Mouse (Mus musculus): ENCODE results near the gene Gcdh. TPM values are rescaled to one million over a fixed set of nuclear protein-coding genes. Genes with fewer than 3 reads are reported as not detected.
"Not testable (repeated sequence)": the region's sequence is repeated elsewhere in the genome, so short reads cannot be mapped to it uniquely, and the experiment has no call there.

The Gcdh gene
- polyA plus RNA-seq, 1 experiment from 2014 or later = 27.3 TPM

GRCm38 (mm10) chr8:84907979-84908378 lies 14.3 kb upstream of the Gcdh start:
- not testable (repeated sequence) for H3K4me1 ChIP-seq (ENCODE audit: control insufficient read depth, insufficient read depth, low read length); H3K27ac ChIP-seq (replicated peaks; ENCODE audit: low read depth, low read length); H3K36me3 ChIP-seq (ENCODE audit: control insufficient read depth, insufficient read depth, low read length); H3K9me3 ChIP-seq (ENCODE audit: control insufficient read depth, low read length); DNase-seq (ENCODE audit: low spot score); ATAC-seq (ENCODE audit: low read depth)
- H3K9ac ChIP-seq (ENCODE audit: low read depth, low read length) = peak overlapping the region; percentile 38; the same call in 1 of the 2 replicates
- peaks cover 26% of the 10 kb centered on the region for H3K27me3 ChIP-seq (replicated peaks; ENCODE audit: control insufficient read depth, insufficient read depth, low read length)
- 23% methylated on average over 6 of the region's 7 CpGs for WGBS
- peak overlapping the region; percentile 59 for H3K4me3 ChIP-seq (ENCODE audit: low read depth, low read length)
- peak overlapping the region; percentile 85 for H3K4me2 ChIP-seq (ENCODE audit: low read depth, low read length)

GRCm38 (mm10) chr8:84907493-84907892 lies 13.8 kb upstream of the Gcdh start:
- no peaks in the 10 kb centered on the region for H3K9me3 ChIP-seq (ENCODE audit: control insufficient read depth, low read length)
- H3K4me2 ChIP-seq (ENCODE audit: low read depth, low read length) = no peak overlapping the region
- peaks cover 21% of the 10 kb centered on the region for H3K27me3 ChIP-seq (replicated peaks; ENCODE audit: control insufficient read depth, insufficient read depth, low read length)
- H3K27ac ChIP-seq (replicated peaks; ENCODE audit: low read depth, low read length) = no peak overlapping the region
- peaks cover 9% of the 10 kb centered on the region; the same call in 1 of the 2 replicates for H3K4me1 ChIP-seq (ENCODE audit: control insufficient read depth, insufficient read depth, low read length)
- DNase-seq (ENCODE audit: low spot score) (no peak), ATAC-seq (ENCODE audit: low read depth) (no peak)
- WGBS = 72% methylated on average over 8 of the region's 8 CpGs
- H3K36me3 ChIP-seq (ENCODE audit: control insufficient read depth, insufficient read depth, low read length) = no peaks in the 10 kb centered on the region
- H3K9ac ChIP-seq (ENCODE audit: low read depth, low read length) = no peak overlapping the region
- H3K4me3 ChIP-seq (ENCODE audit: low read depth, low read length) = no peak overlapping the region

- no peak for ATAC-seq (ENCODE audit: low read depth)
- Histone ChIP-seq H3K4me2 (ENCODE audit: low read depth, low read length) (no peak overlapping the region), H3K27ac (replicated peaks; ENCODE audit: low read depth, low read length) (no peak overlapping the region), H3K27me3 (replicated peaks; ENCODE audit: control insufficient read depth, insufficient read depth, low read length) (peaks cover 16% of the 10 kb centered on the region), H3K36me3 (ENCODE audit: control insufficient read depth, insufficient read depth, low read length) (no peaks in the 10 kb centered on the region), H3K4me1 (ENCODE audit: control insufficient read depth, insufficient read depth, low read length) (peaks cover 9% of the 10 kb centered on the region; the same call in 1 of the 2 replicates), H3K4me3 (ENCODE audit: low read depth, low read length) (no peak overlapping the region), H3K9ac (ENCODE audit: low read depth, low read length) (no peak overlapping the region), H3K9me3 (ENCODE audit: control insufficient read depth, low read length) (no peaks in the 10 kb centered on the region)
- WGBS = 91% methylated on average over 9 of the region's 9 CpGs
- DNase-seq (ENCODE audit: low spot score) = no peak
Measured at GRCm38 (mm10) chr8:84907037-84907436, 13.3 kb upstream of the Gcdh start.

GRCm38 (mm10) chr8:84904351-84904750 lies 10.6 kb upstream of the Gcdh start:
- Histone ChIP-seq H3K27me3 (replicated peaks; ENCODE audit: control insufficient read depth, insufficient read depth, low read length) (0 out of 2 replicates have a peak, but pooled peaks cover under 1% of the 10 kb centered on the region), H3K4me3 (ENCODE audit: low read depth, low read length) (no peak overlapping the region), H3K9ac (ENCODE audit: low read depth, low read length) (no peak overlapping the region), H3K9me3 (ENCODE audit: control insufficient read depth, low read length) (no peaks in the 10 kb centered on the region), H3K4me2 (ENCODE audit: low read depth, low read length) (no peak overlapping the region), H3K27ac (replicated peaks; ENCODE audit: low read depth, low read length) (no peak overlapping the region), H3K4me1 (ENCODE audit: control insufficient read depth, insufficient read depth, low read length) (peaks cover 5% of the 10 kb centered on the region; the same call in 1 of the 2 replicates), H3K36me3 (ENCODE audit: control insufficient read depth, insufficient read depth, low read length) (no peaks in the 10 kb centered on the region)
- ATAC-seq (ENCODE audit: low read depth) = no peak
- no peak for DNase-seq (ENCODE audit: low spot score)
- WGBS = 87% methylated on average over 7 of the region's 7 CpGs

GRCm38 (mm10) chr8:84902920-84903661 lies 9.4 kb upstream of the Gcdh start:
- Histone ChIP-seq H3K27me3 (replicated peaks; ENCODE audit: control insufficient read depth, insufficient read depth, low read length) (no peaks in the 10 kb centered on the region), H3K4me3 (ENCODE audit: low read depth, low read length) (peak overlapping the region; percentile 60), H3K36me3 (ENCODE audit: control insufficient read depth, insufficient read depth, low read length) (no peaks in the 10 kb centered on the region), H3K9me3 (ENCODE audit: control insufficient read depth, low read length) (no peaks in the 10 kb centered on the region), H3K4me2 (ENCODE audit: low read depth, low read length) (peak overlapping the region; percentile 94), H3K27ac (replicated peaks; ENCODE audit: low read depth, low read length) (peak overlapping the region; percentile 59; the same call in 1 of the 2 replicates), H3K9ac (ENCODE audit: low read depth, low read length) (peak overlapping the region; percentile 77), H3K4me1 (ENCODE audit: control insufficient read depth, insufficient read depth, low read length) (no peaks in the 10 kb centered on the region)
- ATAC-seq (ENCODE audit: low read depth) (peak; percentile 91), DNase-seq (ENCODE audit: low spot score) (peak; percentile 90)
- WGBS = under 1% methylated on average over 27 of the region's 68 CpGs

- no peak; the same call in 1 of the 2 replicates for ATAC-seq (ENCODE audit: low read depth)
- peak overlapping the region; percentile 59; the same call in 1 of the 2 replicates for H3K27ac ChIP-seq (replicated peaks; ENCODE audit: low read depth, low read length)
- 6% methylated on average over 17 of the region's 24 CpGs for WGBS
Measured at GRCm38 (mm10) chr8:84902367-84902919, 8.7 kb upstream of the Gcdh start.

GRCm38 (mm10) chr8:84901752-84902151 lies 8.0 kb upstream of the Gcdh start, which contains the start of gene Klf1:
Gene Klf1, plus strand, starts transcription at chr8:84901928.
- WGBS = 67% methylated on average over 3 of the region's 3 CpGs

More at GRCm38 (mm10) chr8:84902367-84902919, 8.7 kb upstream of the Gcdh start:
- Histone ChIP-seq H3K36me3 (ENCODE audit: control insufficient read depth, insufficient read depth, low read length) (no peaks in the 10 kb centered on the region), H3K27me3 (replicated peaks; ENCODE audit: control insufficient read depth, insufficient read depth, low read length) (no peaks in the 10 kb centered on the region), H3K9ac (ENCODE audit: low read depth, low read length) (peak overlapping the region; percentile 77), H3K4me3 (ENCODE audit: low read depth, low read length) (peak overlapping the region; percentile 60), H3K9me3 (ENCODE audit: control insufficient read depth, low read length) (no peaks in the 10 kb centered on the region), H3K4me2 (ENCODE audit: low read depth, low read length) (peak overlapping the region; percentile 94), H3K4me1 (ENCODE audit: control insufficient read depth, insufficient read depth, low read length) (no peaks in the 10 kb centered on the region)
- DNase-seq (ENCODE audit: low spot score) = peak; percentile 35

GRCm38 (mm10) chr8:84901071-84901470 lies 7.3 kb upstream of the Gcdh start:
- Histone ChIP-seq H3K9ac (ENCODE audit: low read depth, low read length) (no peak overlapping the region), H3K4me2 (ENCODE audit: low read depth, low read length) (no peak overlapping the region), H3K27me3 (replicated peaks; ENCODE audit: control insufficient read depth, insufficient read depth, low read length) (no peaks in the 10 kb centered on the region), H3K36me3 (ENCODE audit: control insufficient read depth, insufficient read depth, low read length) (no peaks in the 10 kb centered on the region), H3K4me1 (ENCODE audit: control insufficient read depth, insufficient read depth, low read length) (no peaks in the 10 kb centered on the region), H3K4me3 (ENCODE audit: low read depth, low read length) (no peak overlapping the region), H3K9me3 (ENCODE audit: control insufficient read depth, low read length) (no peaks in the 10 kb centered on the region), H3K27ac (replicated peaks; ENCODE audit: low read depth, low read length) (no peak overlapping the region)
- DNase-seq (ENCODE audit: low spot score) = no peak
- ATAC-seq (ENCODE audit: low read depth) = no peak
- 73% methylated on average over 2 of the region's 4 CpGs for WGBS

More at GRCm38 (mm10) chr8:84901752-84902151, 8.0 kb upstream of the Gcdh start, which contains the start of gene Klf1:
- no peaks in the 10 kb centered on the region for H3K4me1 ChIP-seq (ENCODE audit: control insufficient read depth, insufficient read depth, low read length)
- H3K4me2 ChIP-seq (ENCODE audit: low read depth, low read length) = peak within 1 kb of the TSS; percentile 94
- no peaks in the 10 kb centered on the region for H3K9me3 ChIP-seq (ENCODE audit: control insufficient read depth, low read length)
- no peaks in the 10 kb centered on the region for H3K36me3 ChIP-seq (ENCODE audit: control insufficient read depth, insufficient read depth, low read length)
- no peaks in the 10 kb centered on the region for H3K27me3 ChIP-seq (replicated peaks; ENCODE audit: control insufficient read depth, insufficient read depth, low read length)
- H3K9ac ChIP-seq (ENCODE audit: low read depth, low read length) = peak within 1 kb of the TSS; percentile 77
- H3K4me3 ChIP-seq (ENCODE audit: low read depth, low read length) = peak within 1 kb of the TSS; percentile 60
- H3K27ac ChIP-seq (replicated peaks; ENCODE audit: low read depth, low read length) = peak within 1 kb of the TSS; percentile 59; the same call in 1 of the 2 replicates
- DNase-seq (ENCODE audit: low spot score) = no peak
- no peak for ATAC-seq (ENCODE audit: low read depth)
